Mouse (Mus musculus): ENCODE data around the gene Etfrf1. TPM values are rescaled to one million over a fixed set of nuclear protein-coding genes. Genes with fewer than 3 reads are reported as not detected.
A peak's percentile ranks its signal among the peaks of the same experiment; 100 is the strongest.

Etfrf1 gene
- polyA plus RNA-seq, 1 experiment from 2014 or later: 57.2 TPM

DNA sequence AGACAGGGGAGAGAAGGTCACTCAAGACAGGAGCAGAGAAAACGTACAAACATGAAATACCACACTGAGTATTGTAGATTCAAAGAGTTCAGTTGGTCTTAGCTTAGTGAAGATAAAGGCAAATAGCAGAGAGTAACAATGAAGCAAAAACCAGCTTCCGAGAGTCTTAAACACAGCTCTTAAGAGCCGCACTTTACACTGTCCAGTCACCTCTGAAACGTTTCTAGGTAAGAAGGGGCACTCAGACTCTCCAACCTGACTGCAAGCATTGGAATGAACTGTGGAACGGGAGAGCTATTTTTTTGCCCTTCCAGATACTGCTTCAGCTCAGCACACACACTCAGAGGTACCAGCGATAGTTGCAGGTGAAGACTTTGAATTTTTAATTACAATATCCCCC is 29.4 kb downstream of the Etfrf1 start:
- no peaks in the 10 kb centered on the region for H3K9me3 ChIP-seq (replicated peaks; ENCODE audit: control insufficient read depth, low read length)
- H3K27ac ChIP-seq (ENCODE audit: low read depth, low read length): no peak overlapping the region
- WGBS (ENCODE audit: insufficient replicate concordance): 84% methylated on average over 6 of the region's 6 CpGs
- no peak overlapping the region for H3K4me3 ChIP-seq (ENCODE audit: low read depth, low read length)
- ATAC-seq (replicated peaks; ENCODE audit: insufficient number of reproducible peaks, low FRiP score, low TSS enrichment): no peak
- H3K4me1 ChIP-seq (ENCODE audit: control insufficient read depth, insufficient read depth, low read length): no peaks in the 10 kb centered on the region
- H3K27me3 ChIP-seq (ENCODE audit: control insufficient read depth, insufficient read depth, low read length): no peaks in the 10 kb centered on the region
- H3K9ac ChIP-seq (ENCODE audit: low read depth, low read length): no peak overlapping the region
- peaks cover 4% of the 10 kb centered on the region; the same call in 1 of the 2 replicates for H3K36me3 ChIP-seq (ENCODE audit: control insufficient read depth, insufficient read depth, low read length)
- no peak overlapping the region for H3K4me2 ChIP-seq

DNA sequence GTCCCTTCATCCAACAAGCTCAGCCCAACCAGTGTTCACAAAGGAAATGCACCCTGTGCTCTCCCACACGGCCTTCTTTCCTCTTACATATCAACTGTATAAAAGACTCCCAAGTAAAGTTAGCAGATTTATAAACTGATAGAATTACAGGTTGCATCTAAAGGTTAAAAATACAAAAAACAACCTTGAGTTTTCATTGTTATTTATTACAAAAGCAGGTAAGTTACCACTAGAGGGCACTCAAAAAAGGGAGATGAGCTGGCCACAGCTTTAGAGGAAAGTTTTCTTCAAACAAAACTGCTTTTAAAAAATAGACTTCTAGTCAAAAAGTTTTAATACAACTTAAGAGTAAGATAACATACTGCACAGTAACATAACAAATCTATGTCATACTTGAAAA is 31.6 kb downstream of the Etfrf1 start:
- H3K4me2 ChIP-seq: no peak overlapping the region
- no peaks in the 10 kb centered on the region for H3K9me3 ChIP-seq (replicated peaks; ENCODE audit: control insufficient read depth, low read length)
- H3K4me3 ChIP-seq (ENCODE audit: low read depth, low read length): no peak overlapping the region
- no peaks in the 10 kb centered on the region for H3K27me3 ChIP-seq (ENCODE audit: control insufficient read depth, insufficient read depth, low read length)
- peaks cover 4% of the 10 kb centered on the region; the same call in 1 of the 2 replicates for H3K36me3 ChIP-seq (ENCODE audit: control insufficient read depth, insufficient read depth, low read length)
- no peak for ATAC-seq (replicated peaks; ENCODE audit: insufficient number of reproducible peaks, low FRiP score, low TSS enrichment)
- H3K9ac ChIP-seq (ENCODE audit: low read depth, low read length): no peak overlapping the region
- H3K27ac ChIP-seq (ENCODE audit: low read depth, low read length): no peak overlapping the region
- no peaks in the 10 kb centered on the region for H3K4me1 ChIP-seq (ENCODE audit: control insufficient read depth, insufficient read depth, low read length)
- WGBS (ENCODE audit: insufficient replicate concordance): 40% methylated on average over 1 of the region's 1 CpGs

GRCm38 (mm10) chr6:145246841-145247240 is 35.9 kb downstream of the Etfrf1 start:
- Histone ChIP-seq H3K4me2 (no peak overlapping the region), H3K9ac (ENCODE audit: low read depth, low read length) (no peak overlapping the region), H3K27ac (ENCODE audit: low read depth, low read length) (no peak overlapping the region), H3K27me3 (ENCODE audit: control insufficient read depth, insufficient read depth, low read length) (peaks cover 7% of the 10 kb centered on the region; the same call in 1 of the 2 replicates), H3K9me3 (replicated peaks; ENCODE audit: control insufficient read depth, low read length) (no peaks in the 10 kb centered on the region), H3K36me3 (ENCODE audit: control insufficient read depth, insufficient read depth, low read length) (no peaks in the 10 kb centered on the region), H3K4me1 (ENCODE audit: control insufficient read depth, insufficient read depth, low read length) (peaks cover 6% of the 10 kb centered on the region; the same call in 1 of the 2 replicates), H3K4me3 (ENCODE audit: low read depth, low read length) (no peak overlapping the region)
- WGBS (ENCODE audit: insufficient replicate concordance): 81% methylated on average over 5 of the region's 5 CpGs
- no peak for ATAC-seq (replicated peaks; ENCODE audit: insufficient number of reproducible peaks, low FRiP score, low TSS enrichment)

GRCm38 (mm10) chr6:145247886-145248285 is 37.0 kb downstream of the Etfrf1 start:
- WGBS (ENCODE audit: insufficient replicate concordance): 82% methylated on average over 3 of the region's 3 CpGs
- Histone ChIP-seq H3K4me2 (peak overlapping the region; percentile 12; the same call in 1 of the 2 replicates), H3K36me3 (ENCODE audit: control insufficient read depth, insufficient read depth, low read length) (no peaks in the 10 kb centered on the region), H3K27ac (ENCODE audit: low read depth, low read length) (no peak overlapping the region), H3K4me1 (ENCODE audit: control insufficient read depth, insufficient read depth, low read length) (peaks cover 6% of the 10 kb centered on the region; the same call in 1 of the 2 replicates), H3K27me3 (ENCODE audit: control insufficient read depth, insufficient read depth, low read length) (peaks cover 9% of the 10 kb centered on the region), H3K4me3 (ENCODE audit: low read depth, low read length) (0 out of 2 replicates have a peak overlapping the region, but pooled peaks have one; percentile 1), H3K9ac (ENCODE audit: low read depth, low read length) (no peak overlapping the region), H3K9me3 (replicated peaks; ENCODE audit: control insufficient read depth, low read length) (no peaks in the 10 kb centered on the region)
- no peak for ATAC-seq (replicated peaks; ENCODE audit: insufficient number of reproducible peaks, low FRiP score, low TSS enrichment)

GRCm38 (mm10) chr6:145249291-145250184 is 38.6 kb downstream of the Etfrf1 start:
- Histone ChIP-seq H3K27ac (ENCODE audit: low read depth, low read length) (peak overlapping the region; percentile 84), H3K4me3 (ENCODE audit: low read depth, low read length) (peak overlapping the region; percentile 62), H3K27me3 (ENCODE audit: control insufficient read depth, insufficient read depth, low read length) (peaks cover 22% of the 10 kb centered on the region), H3K9ac (ENCODE audit: low read depth, low read length) (peak overlapping the region; percentile 74), H3K36me3 (ENCODE audit: control insufficient read depth, insufficient read depth, low read length) (no peaks in the 10 kb centered on the region), H3K4me1 (ENCODE audit: control insufficient read depth, insufficient read depth, low read length) (peaks cover 6% of the 10 kb centered on the region; the same call in 1 of the 2 replicates), H3K9me3 (replicated peaks; ENCODE audit: control insufficient read depth, low read length) (no peaks in the 10 kb centered on the region), H3K4me2 (peak overlapping the region; percentile 86)
- ATAC-seq (replicated peaks; ENCODE audit: insufficient number of reproducible peaks, low FRiP score, low TSS enrichment): peak; percentile 66
- WGBS (ENCODE audit: insufficient replicate concordance): under 1% methylated on average over 75 of the region's 124 CpGs

DNA sequence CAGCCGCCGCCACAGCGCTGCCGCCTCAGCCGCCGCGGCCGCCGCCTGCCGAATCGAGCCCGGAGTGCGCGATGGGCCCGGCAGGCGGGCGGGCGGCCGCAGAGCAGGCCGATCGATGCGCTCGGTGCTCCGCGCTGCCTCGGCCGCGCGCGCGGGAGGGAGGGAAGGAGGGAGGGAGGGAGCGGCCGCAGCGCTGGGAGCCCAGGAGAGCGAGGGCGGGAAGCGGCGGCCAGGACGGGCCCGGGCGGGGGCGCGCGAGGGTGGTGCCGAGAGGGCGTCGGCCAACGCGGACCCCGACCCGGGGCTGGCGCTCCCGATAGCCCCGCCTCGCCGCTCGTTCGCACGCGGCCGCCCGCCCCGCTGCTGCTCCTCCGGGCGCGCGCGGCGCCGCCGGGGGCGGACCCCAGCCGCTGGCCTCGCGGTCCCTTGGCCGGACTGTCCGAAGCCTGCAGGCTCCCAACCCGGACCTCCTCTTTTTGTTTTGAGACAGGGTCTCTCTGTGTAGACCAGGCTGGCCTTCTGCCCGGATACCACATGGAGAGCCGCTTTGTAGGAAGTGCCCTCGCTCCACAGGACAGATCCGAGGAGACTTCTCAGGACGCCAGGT is 39.4 kb downstream of the Etfrf1 start, which contains the start of gene Kras:
Gene Kras (minus strand): TSS at position 55 of the 607 bp plus-strand sequence.
- no peaks in the 10 kb centered on the region for H3K36me3 ChIP-seq (ENCODE audit: control insufficient read depth, insufficient read depth, low read length)
- H3K27ac ChIP-seq (ENCODE audit: low read depth, low read length): peak within 1 kb of the TSS; percentile 84
- H3K27me3 ChIP-seq (ENCODE audit: control insufficient read depth, insufficient read depth, low read length): peaks cover 23% of the 10 kb centered on the region
- H3K9me3 ChIP-seq (replicated peaks; ENCODE audit: control insufficient read depth, low read length): no peaks in the 10 kb centered on the region
- H3K4me2 ChIP-seq: peak within 1 kb of the TSS; percentile 86
- peak; percentile 96 for ATAC-seq (replicated peaks; ENCODE audit: insufficient number of reproducible peaks, low FRiP score, low TSS enrichment)
- peaks cover 6% of the 10 kb centered on the region; the same call in 1 of the 2 replicates for H3K4me1 ChIP-seq (ENCODE audit: control insufficient read depth, insufficient read depth, low read length)
- H3K9ac ChIP-seq (ENCODE audit: low read depth, low read length): peak within 1 kb of the TSS; percentile 74
- peak within 1 kb of the TSS; percentile 62 for H3K4me3 ChIP-seq (ENCODE audit: low read depth, low read length)
- WGBS (ENCODE audit: insufficient replicate concordance): under 1% methylated on average over 59 of the region's 83 CpGs

- WGBS (ENCODE audit: insufficient replicate concordance): 10% methylated on average over 16 of the region's 16 CpGs
- Histone ChIP-seq H3K4me1 (ENCODE audit: control insufficient read depth, insufficient read depth, low read length) (peaks cover 6% of the 10 kb centered on the region; the same call in 1 of the 2 replicates), H3K9ac (ENCODE audit: low read depth, low read length) (peak overlapping the region; percentile 74), H3K4me3 (ENCODE audit: low read depth, low read length) (peak overlapping the region; percentile 62), H3K27me3 (ENCODE audit: control insufficient read depth, insufficient read depth, low read length) (peaks cover 23% of the 10 kb centered on the region), H3K9me3 (replicated peaks; ENCODE audit: control insufficient read depth, low read length) (no peaks in the 10 kb centered on the region), H3K36me3 (ENCODE audit: control insufficient read depth, insufficient read depth, low read length) (no peaks in the 10 kb centered on the region), H3K4me2 (peak overlapping the region; percentile 86), H3K27ac (ENCODE audit: low read depth, low read length) (0 out of 2 replicates have a peak overlapping the region, but pooled peaks have one; percentile 41)
- no peak for ATAC-seq (replicated peaks; ENCODE audit: insufficient number of reproducible peaks, low FRiP score, low TSS enrichment)
These were observed 39.9 kb downstream of the Etfrf1 start for GRCm38 (mm10) chr6:145250820-145251219.

DNA sequence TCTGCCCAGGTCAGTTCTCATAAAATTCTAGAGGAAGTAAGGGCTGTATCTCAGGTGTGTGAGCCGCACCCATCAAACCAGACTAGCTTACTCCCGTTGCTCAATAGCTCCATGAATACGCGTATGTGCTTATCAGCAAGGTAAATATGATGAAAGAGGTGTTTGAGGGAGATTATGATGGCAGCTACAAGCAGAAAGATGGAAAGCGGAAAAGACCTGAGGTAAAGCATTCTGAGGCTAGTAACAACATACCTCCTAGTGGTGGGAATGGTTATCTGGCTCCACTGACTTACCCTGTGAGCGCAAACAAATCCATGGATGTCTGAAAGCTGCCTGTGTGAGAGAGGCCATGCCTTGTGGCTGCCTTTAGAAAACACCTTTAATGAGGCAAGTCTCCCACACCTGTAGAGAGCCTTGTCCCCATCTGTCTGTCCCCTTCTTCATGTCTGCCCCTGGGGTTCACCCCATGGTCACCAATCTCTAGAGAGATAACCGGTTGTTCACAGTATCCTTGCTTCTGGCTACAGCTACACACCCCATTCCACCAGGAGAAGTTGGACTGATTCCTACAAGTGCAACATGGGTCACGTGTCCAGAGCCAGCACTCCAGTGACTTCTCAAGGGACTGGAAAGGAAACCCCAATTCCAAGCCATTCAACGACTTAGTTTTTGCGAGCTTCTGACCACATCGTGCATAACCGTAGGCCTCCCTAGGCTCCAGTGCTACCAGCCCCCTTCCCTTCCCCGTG is 45.2 kb downstream of the Etfrf1 start:
- Histone ChIP-seq H3K36me3 (ENCODE audit: control insufficient read depth, insufficient read depth, low read length) (no peaks in the 10 kb centered on the region), H3K9me3 (replicated peaks; ENCODE audit: control insufficient read depth, low read length) (no peaks in the 10 kb centered on the region), H3K27ac (ENCODE audit: low read depth, low read length) (no peak overlapping the region), H3K9ac (ENCODE audit: low read depth, low read length) (no peak overlapping the region), H3K4me3 (ENCODE audit: low read depth, low read length) (no peak overlapping the region), H3K4me1 (ENCODE audit: control insufficient read depth, insufficient read depth, low read length) (no peaks in the 10 kb centered on the region), H3K4me2 (no peak overlapping the region), H3K27me3 (ENCODE audit: control insufficient read depth, insufficient read depth, low read length) (peaks cover 43% of the 10 kb centered on the region)
- no peak for ATAC-seq (replicated peaks; ENCODE audit: insufficient number of reproducible peaks, low FRiP score, low TSS enrichment)
- 73% methylated on average over 13 of the region's 13 CpGs for WGBS (ENCODE audit: insufficient replicate concordance)

All from heart, embryonic 11.5 days (tissue).